Mouse (Mus musculus) heart, embryonic 11.5 days (tissue): ENCODE measurements around the gene Cryzl2. TPM values are rescaled to one million over a fixed set of nuclear protein-coding genes. Genes with fewer than 3 reads are reported as not detected.

Experiments
- ATAC-seq: fragments of 200-750 bp; cut with Nextera tagmentation; replicated peaks from 2 replicates; pipeline ENCODE4 v1.8.0; 2017; ENCODE audit warnings: moderate library complexity; ENCODE audit not compliant: insufficient number of reproducible peaks, low FRiP score, low TSS enrichment
- H3K27ac ChIP-seq: fragments of 300-500 bp; sonication (generic); 2 replicates; pipeline ENCODE4 v1.5.1; 2014; ENCODE audit warnings: mild to moderate bottlenecking, low read depth, low read length
- H3K27me3 ChIP-seq: fragments of 300-500 bp; sonication (generic); 2 replicates; pipeline ENCODE4 v1.6.1; 2014; ENCODE audit warnings: mild to moderate bottlenecking, low read length, mixed read lengths; ENCODE audit not compliant: control insufficient read depth, insufficient read depth
- H3K36me3 ChIP-seq: fragments of 300-500 bp; sonication (generic); 2 replicates; pipeline ENCODE4 v1.6.1; 2014; ENCODE audit warnings: mild to moderate bottlenecking, low read length, moderate library complexity, mixed read lengths; ENCODE audit not compliant: control insufficient read depth, insufficient read depth
- H3K4me1 ChIP-seq: fragments of 300-500 bp; sonication (generic); 2 replicates; pipeline ENCODE4 v1.6.1; 2014; ENCODE audit warnings: low read length; ENCODE audit not compliant: control insufficient read depth, insufficient read depth
- H3K4me2 ChIP-seq: fragments of 300-500 bp; sonication (generic); 2 replicates; pipeline ENCODE4 v1.6.1; 2014; ENCODE audit warnings: mild to moderate bottlenecking, moderate library complexity
- H3K4me3 ChIP-seq: fragments of 300-500 bp; sonication (generic); 2 replicates; pipeline ENCODE4 v1.5.1; 2014; ENCODE audit warnings: low read depth, low read length
- H3K9ac ChIP-seq: fragments of 300-500 bp; sonication (generic); 2 replicates; pipeline ENCODE4 v1.6.1; 2014; ENCODE audit warnings: mild to moderate bottlenecking, low read depth, low read length, moderate library complexity
- H3K9me3 ChIP-seq: fragments of 300-500 bp; sonication (generic); replicated peaks from 2 replicates; pipeline ENCODE4 v1.6.1; 2016; ENCODE audit warnings: low read length; ENCODE audit not compliant: control insufficient read depth
- WGBS: fragments of 180-500 bp; shearing (Covaris S2); extraction: QIAGEN DNeasy Blood & Tissue Kit; methylation state at CpG from one replicate; pipeline ENCODE4 v1.1.7; 2014; ENCODE audit not compliant: insufficient replicate concordance; 5-methylcytosine and 5-hydroxymethylcytosine counted together
- polyA plus RNA-seq: library from polyadenylated mRNA; unstranded; fragments of >200 nt; fragmentation: Nextera tagmentation; extraction: Ambion mirVana; gene quantifications from 2 replicates; pipeline ENCODE4 v1.2.1, GENCODE M21; 2014

The Cryzl2 gene
- polyA plus RNA-seq, 1 experiment from 2014 or later, result 32.6 TPM

DNA sequence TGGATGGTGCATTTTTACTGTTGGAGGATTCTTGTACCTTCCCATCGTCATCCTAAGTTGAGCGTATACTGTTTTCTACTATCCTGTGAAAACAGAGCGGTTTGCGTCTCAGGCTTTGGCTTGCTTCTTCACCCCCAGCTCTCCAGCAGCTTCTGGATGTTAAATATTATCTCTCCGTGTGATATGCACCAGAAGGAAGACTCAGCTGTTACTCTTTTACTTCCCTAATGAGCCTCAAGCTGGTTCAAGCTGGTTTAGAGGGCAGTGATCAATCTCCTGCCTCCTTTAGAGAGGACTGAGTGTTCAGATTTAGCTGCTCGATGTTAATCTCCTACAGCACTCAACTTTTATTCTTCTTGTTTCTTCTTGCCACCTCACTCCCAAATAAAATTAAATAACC lies 3.5 kb upstream of the Cryzl2 start:
- Histone ChIP-seq H3K27me3 (no peaks in the 10 kb centered on the region), H3K9me3 (no peaks in the 10 kb centered on the region), H3K4me2 (no peak overlapping the region), H3K9ac (no peak overlapping the region), H3K4me1 (peaks cover 10% of the 10 kb centered on the region; the same call in 1 of the 2 replicates), H3K27ac (no peak overlapping the region), H3K4me3 (no peak overlapping the region), H3K36me3 (no peaks in the 10 kb centered on the region)
- 70% methylated on average over 6 of the region's 6 CpGs for WGBS
- no peak for ATAC-seq

DNA sequence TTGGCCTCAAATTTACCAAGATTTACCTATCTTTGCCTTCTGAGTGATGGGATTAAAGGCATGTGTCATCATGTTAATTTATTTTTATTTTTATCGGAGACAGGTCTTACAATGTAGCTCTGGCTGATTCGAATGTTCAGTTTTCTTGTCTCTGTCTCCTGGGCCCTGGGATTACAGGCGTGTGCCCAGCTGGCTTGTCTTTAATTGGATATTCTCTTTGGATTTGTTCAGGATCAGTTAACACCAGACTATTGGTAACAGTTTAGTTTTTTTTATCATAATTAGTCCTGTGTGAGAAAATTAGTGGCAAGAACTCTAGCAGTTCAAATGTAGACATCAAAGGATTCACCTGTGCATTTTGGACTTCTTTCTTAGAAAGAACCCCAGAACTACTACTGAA lies 588 bp upstream of the Cryzl2 start:
- Histone ChIP-seq H3K9ac (no peak overlapping the region), H3K9me3 (no peaks in the 10 kb centered on the region), H3K27ac (no peak overlapping the region), H3K4me2 (no peak overlapping the region), H3K36me3 (no peaks in the 10 kb centered on the region), H3K27me3 (no peaks in the 10 kb centered on the region), H3K4me1 (peaks cover 7% of the 10 kb centered on the region; the same call in 1 of the 2 replicates), H3K4me3 (no peak overlapping the region)
- no peak for ATAC-seq
- 88% methylated on average over 3 of the region's 3 CpGs for WGBS

DNA sequence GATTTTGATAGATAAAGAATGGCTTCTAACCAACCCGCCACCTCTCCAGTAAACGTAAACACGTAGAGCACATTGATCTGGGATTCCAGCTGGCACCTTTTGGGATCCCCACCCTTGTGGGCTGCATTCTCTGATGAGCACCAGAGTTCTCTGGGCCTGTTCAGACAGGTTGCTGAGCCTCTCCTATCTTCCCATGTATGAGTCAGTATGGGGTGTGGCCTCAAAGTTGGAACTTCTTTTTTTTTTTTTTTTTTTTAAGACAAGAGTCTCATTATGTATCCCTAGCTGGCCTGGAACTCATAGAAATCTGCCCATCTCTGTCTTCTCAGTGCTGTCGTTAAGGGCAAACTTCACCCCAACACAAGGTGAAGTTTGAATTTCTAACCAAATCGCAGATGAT lies 1.5 kb downstream of the Cryzl2 start:
- H3K27ac ChIP-seq, result no peak overlapping the region
- no peak overlapping the region for H3K4me2 ChIP-seq
- WGBS, result 88% methylated on average over 5 of the region's 5 CpGs
- H3K27me3 ChIP-seq, result no peaks in the 10 kb centered on the region
- H3K9me3 ChIP-seq, result no peaks in the 10 kb centered on the region
- peaks cover 7% of the 10 kb centered on the region; the same call in 1 of the 2 replicates for H3K4me1 ChIP-seq
- no peak overlapping the region for H3K9ac ChIP-seq
- no peak overlapping the region for H3K4me3 ChIP-seq
- no peak for ATAC-seq
- H3K36me3 ChIP-seq, result no peaks in the 10 kb centered on the region

DNA sequence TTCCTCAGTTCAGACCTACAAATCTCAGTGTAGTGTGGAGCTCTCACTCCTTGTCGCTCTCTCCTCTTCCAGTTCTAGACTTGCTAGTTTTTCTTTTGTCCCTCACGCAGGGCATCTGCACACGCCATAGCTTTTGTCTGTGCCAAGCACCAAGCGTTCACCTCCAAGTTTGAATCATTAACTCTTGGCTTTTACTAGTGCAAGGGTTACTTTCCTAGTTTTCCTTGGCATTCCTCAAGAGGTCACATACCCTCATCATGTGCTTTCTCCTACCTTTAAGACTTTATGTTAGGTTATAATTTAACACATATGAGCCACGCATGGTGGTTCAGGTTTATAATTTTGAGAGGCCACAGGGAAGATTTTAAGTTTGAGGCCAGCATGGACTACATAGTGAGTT lies 2.9 kb downstream of the Cryzl2 start:
- H3K9me3 ChIP-seq, result no peaks in the 10 kb centered on the region
- no peak overlapping the region for H3K4me3 ChIP-seq
- H3K27ac ChIP-seq, result no peak overlapping the region
- H3K36me3 ChIP-seq, result no peaks in the 10 kb centered on the region
- no peak overlapping the region for H3K9ac ChIP-seq
- H3K4me2 ChIP-seq, result no peak overlapping the region
- no peaks in the 10 kb centered on the region for H3K27me3 ChIP-seq
- 93% methylated on average over 5 of the region's 5 CpGs for WGBS
- peaks cover 7% of the 10 kb centered on the region; the same call in 1 of the 2 replicates for H3K4me1 ChIP-seq
- ATAC-seq, result no peak

DNA sequence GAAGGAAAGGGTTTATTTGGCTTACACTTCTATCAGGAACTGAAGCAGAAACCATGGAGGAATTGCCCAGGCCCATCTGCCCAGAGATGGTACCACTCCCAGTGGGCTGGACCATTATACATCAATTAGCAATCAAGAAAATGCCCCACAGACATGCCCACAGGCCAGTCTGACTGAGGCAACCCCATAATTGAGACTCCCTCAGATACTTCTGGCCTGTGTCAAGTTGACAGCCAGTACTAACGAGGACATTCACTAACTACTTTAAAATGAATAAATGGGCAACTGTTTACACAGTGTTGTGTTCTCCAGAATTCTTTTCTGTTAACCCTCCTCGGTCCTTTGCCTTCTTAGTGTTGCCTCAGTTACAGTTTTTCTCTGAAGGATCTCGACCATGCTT lies 4.0 kb downstream of the Cryzl2 start:
- no peak overlapping the region for H3K4me3 ChIP-seq
- no peak overlapping the region for H3K27ac ChIP-seq
- H3K9me3 ChIP-seq, result no peaks in the 10 kb centered on the region
- H3K27me3 ChIP-seq, result no peaks in the 10 kb centered on the region
- peaks cover 7% of the 10 kb centered on the region; the same call in 1 of the 2 replicates for H3K4me1 ChIP-seq
- H3K9ac ChIP-seq, result no peak overlapping the region
- WGBS, result 53% methylated on average over 3 of the region's 3 CpGs
- no peaks in the 10 kb centered on the region for H3K36me3 ChIP-seq
- H3K4me2 ChIP-seq, result no peak overlapping the region
- ATAC-seq, result no peak

DNA sequence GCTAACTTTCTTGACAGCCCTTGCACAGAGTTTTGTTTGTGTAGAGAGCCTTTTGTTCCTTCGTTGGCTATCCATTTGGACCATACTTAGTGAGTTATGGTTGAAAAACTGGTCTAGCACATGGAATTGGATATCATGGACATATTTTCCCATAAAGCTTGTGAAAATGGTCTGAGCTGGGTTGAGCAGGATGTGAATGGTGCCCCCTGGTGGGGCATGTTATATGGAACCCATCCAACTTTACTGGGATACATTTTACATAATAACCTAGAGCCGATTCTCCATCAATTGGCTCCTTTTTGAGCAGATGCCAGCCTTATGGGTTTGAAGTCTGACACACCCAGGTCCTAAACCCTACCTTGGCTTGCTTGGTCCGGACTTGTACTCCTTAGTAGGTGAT lies 6.8 kb downstream of the Cryzl2 start:
- H3K4me2 ChIP-seq, result no peak overlapping the region
- H3K4me3 ChIP-seq, result no peak overlapping the region
- H3K9ac ChIP-seq, result no peak overlapping the region
- no peaks in the 10 kb centered on the region for H3K27me3 ChIP-seq
- H3K27ac ChIP-seq, result no peak overlapping the region
- 61% methylated on average over 3 of the region's 3 CpGs for WGBS
- no peaks in the 10 kb centered on the region; the same call in 1 of the 2 replicates for H3K36me3 ChIP-seq
- no peaks in the 10 kb centered on the region for H3K9me3 ChIP-seq
- H3K4me1 ChIP-seq, result no peaks in the 10 kb centered on the region
- ATAC-seq, result no peak

DNA sequence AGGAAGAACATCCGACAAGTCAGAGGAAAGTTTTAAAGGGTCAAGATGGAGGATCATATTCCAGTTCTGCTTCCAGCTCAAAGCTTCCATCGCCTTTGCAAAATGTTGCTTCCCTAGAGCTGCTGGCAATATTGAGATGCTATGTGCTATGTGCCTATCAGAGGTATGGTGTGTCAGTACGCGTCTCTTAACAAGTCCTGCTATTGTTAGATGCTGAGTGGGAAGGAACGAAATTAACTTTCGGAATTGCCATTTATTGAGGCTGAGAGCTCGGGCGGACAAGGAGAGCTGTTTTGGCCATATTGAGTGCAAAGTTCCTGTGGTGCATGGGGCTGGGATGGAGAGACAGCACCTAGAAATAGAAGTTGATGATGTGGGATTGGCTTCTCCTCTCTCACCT lies 9.5 kb downstream of the Cryzl2 start:
- no peak overlapping the region for H3K4me3 ChIP-seq
- H3K9ac ChIP-seq, result no peak overlapping the region
- no peaks in the 10 kb centered on the region for H3K27me3 ChIP-seq
- no peaks in the 10 kb centered on the region for H3K4me1 ChIP-seq
- peaks cover 5% of the 10 kb centered on the region; the same call in 1 of the 2 replicates for H3K36me3 ChIP-seq
- 89% methylated on average over 8 of the region's 8 CpGs for WGBS
- no peak overlapping the region for H3K4me2 ChIP-seq
- no peak overlapping the region for H3K27ac ChIP-seq
- ATAC-seq, result no peak
- no peaks in the 10 kb centered on the region for H3K9me3 ChIP-seq

DNA sequence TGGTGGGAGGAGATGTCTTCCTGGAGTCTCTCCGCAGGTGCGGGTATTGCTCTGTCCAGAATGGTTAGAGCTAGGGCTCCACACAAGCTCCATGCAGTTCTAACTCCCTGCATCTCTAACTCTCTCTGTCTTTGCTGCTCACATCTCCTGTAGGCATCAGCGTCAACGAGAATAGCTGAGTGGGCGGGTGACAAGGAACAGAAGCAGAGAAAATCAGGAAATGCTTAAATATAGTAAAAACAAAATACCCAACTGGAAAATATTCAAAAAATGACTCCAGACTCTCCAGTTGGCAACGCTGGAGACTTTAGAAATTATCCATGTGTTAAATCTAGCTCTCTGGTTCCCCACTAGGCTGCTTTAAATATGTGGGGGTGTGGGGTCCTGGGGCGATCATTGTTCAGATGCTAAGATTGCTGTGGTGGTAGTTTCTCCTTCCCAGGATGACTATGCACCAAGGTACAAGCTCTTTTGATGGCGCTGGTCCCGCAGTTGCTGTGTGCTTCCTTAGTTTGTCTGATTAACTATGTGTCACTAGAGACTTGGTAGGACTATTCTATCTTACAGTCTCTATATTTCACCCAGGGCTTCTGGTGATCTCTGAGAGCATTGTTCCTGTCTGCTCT lies 12.5 kb downstream of the Cryzl2 start:
- 84% methylated on average over 9 of the region's 9 CpGs for WGBS
- H3K27ac ChIP-seq, result no peak overlapping the region
- no peaks in the 10 kb centered on the region for H3K4me1 ChIP-seq
- H3K4me2 ChIP-seq, result no peak overlapping the region
- H3K4me3 ChIP-seq, result no peak overlapping the region
- no peaks in the 10 kb centered on the region for H3K27me3 ChIP-seq
- no peaks in the 10 kb centered on the region for H3K9me3 ChIP-seq
- no peak overlapping the region for H3K9ac ChIP-seq
- ATAC-seq, result no peak
- H3K36me3 ChIP-seq, result peaks cover 5% of the 10 kb centered on the region; the same call in 1 of the 2 replicates

DNA sequence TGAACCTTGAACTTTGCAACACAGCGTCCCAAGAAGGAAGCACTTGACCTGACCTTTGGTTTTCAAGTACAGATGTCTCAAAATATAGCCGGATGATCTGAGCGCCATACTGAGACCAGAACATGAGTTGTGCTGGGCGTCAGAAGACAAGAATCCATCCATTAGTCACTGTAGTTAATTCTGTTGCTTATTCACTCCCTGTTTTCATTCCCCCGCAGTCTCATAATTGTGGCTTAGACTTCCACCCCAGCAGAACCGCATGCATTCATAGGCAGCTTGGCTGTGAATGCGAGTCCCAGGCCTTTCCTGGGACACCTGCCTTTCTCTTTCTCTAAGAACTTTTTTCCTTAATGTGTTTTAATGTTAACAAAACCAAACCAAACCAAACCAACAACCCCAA lies 14.3 kb downstream of the Cryzl2 start:
- 84% methylated on average over 7 of the region's 7 CpGs for WGBS
- no peaks in the 10 kb centered on the region for H3K9me3 ChIP-seq
- peaks cover 5% of the 10 kb centered on the region; the same call in 1 of the 2 replicates for H3K36me3 ChIP-seq
- no peak for ATAC-seq
- H3K27me3 ChIP-seq, result no peaks in the 10 kb centered on the region
- no peak overlapping the region for H3K4me2 ChIP-seq
- H3K4me3 ChIP-seq, result no peak overlapping the region
- no peaks in the 10 kb centered on the region for H3K4me1 ChIP-seq
- no peak overlapping the region for H3K27ac ChIP-seq
- no peak overlapping the region for H3K9ac ChIP-seq
